Mouse (Mus musculus): Measurements from ENCODE around the gene Elavl3.

Elavl3 gene

GRCm38 (mm10) chr9:22058011-22058424 is 6.2 kb upstream of the Elavl3 start:
- peak; percentile 53 to 61 for DNase-seq (ENCODE audit: low spot score in 2 of 2)

DNA sequence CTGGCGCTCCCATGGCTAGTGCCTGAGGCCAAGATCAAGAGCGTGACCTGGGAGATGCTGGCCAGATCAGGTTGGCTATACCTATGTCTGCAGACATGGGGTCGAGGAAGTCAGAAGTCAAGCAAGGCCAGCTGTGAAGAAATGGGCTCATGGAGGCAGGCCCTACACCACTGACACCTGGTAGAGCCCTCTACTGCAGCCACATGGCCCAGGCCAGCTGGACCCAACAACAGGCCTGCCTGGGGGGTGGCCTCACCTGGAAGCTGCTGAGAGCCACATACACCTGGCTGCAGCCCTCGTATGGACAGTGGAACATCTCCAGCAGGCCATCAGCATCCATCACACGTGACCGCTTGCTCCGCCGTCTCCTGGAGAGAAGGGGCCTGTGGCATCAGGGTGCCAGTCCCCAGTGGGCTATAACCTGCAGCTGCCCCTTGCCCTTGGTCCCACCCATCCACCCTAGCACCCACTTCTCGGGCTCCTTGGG is 5.3 kb upstream of the Elavl3 start:
- peak; percentile 29 to 54 for DNase-seq (ENCODE audit: low spot score in 2 of 2)

GRCm38 (mm10) chr9:22056303-22056910 is 4.6 kb upstream of the Elavl3 start:
- peak; percentile 26 to 48 for DNase-seq (ENCODE audit: low spot score in 2 of 2)

DNA sequence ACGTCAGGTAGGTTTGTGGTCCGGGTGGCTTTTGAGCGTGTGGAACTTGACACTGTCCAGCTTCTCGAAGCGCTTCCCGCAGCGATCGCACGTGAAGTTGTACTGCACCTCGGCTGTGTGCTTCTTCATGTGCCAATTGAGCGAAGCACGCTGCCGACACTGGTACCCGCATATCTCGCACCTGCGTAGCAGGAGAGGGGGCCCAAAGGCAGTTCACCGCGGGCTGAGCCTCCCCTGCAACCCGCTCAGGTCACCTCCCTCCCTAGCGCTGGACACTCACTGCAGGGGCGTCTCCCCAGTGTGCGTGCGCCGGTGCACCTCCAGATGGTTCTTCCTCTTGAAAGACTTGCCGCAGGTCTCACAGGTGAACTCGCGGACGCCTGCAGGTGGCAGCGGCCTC is 3.9 kb upstream of the Elavl3 start:
- peak; percentile 37 to 54 for DNase-seq (ENCODE audit: low spot score in 2 of 2)

DNA sequence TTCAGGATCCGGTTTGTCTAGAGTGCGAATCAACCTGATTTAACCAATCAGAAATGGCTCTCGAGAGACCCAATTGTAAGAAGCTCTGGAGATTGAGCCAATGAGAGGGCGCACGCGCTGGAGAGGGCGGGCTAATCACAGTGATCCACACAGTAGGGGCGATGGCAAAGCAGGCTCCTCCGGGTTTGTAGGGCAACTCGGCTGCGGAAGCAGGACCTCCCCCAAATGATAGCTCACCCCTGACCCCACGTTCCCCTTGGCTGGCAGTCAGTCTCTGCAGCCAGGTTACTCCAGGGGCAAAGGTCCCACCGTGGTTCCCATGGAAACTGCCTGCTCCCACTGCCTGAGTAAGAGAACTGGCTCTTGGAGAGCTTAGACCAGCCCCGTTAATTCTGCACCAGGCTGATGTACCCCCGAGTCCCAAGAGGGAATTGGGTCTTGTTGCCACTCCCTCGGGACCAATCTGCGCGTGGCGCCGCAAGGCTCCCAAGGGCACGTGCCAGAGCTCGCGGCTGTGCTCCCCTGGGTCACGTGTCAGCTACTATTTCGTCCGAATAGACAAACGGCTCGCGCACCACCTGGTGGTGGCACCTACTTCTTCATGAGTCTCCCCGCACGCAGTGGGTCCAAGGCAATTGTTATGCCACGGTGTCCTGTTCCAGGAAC is 2.7 kb upstream of the Elavl3 start:
- peak; percentile 90 to 92 for DNase-seq (ENCODE audit: low spot score in 2 of 2)

DNA sequence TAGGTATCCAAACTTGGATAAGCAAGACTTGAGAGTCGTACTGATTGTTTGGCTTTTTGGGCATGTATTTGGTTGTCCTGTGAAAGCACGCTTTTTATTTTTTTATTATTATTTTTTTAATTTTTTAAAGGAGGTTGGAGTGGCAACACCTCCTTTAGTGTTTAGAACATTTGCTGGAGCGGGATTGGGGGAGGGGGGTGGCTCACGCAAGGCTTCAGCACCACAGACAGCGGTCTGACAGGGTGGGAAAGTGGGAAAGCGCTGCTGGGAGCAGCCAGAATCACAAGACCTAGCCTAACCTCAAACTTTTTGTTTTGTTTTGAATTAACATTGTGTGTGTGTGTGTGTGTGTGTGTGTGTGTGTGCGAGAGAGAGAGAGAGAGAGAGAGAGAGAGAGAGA is 1.8 kb upstream of the Elavl3 start:
- no peak for DNase-seq (ENCODE audit: low spot score in 2 of 2)

GRCm38 (mm10) chr9:22051161-22051957 is 464 bp downstream of the Elavl3 start:
- DNase-seq (ENCODE audit: low spot score in 2 of 2), result peak; percentile 69 to 71

- peak; percentile 73 to 80 for DNase-seq (ENCODE audit: low spot score in 2 of 2)
Observed at GRCm38 (mm10) chr9:22050351-22050889, 1.4 kb downstream of the Elavl3 start.

GRCm38 (mm10) chr9:22049721-22050270 is 2.0 kb downstream of the Elavl3 start:
- DNase-seq (ENCODE audit: low spot score in 2 of 2), result no peak

GRCm38 (mm10) chr9:22049315-22049714 is 2.5 kb downstream of the Elavl3 start:
- DNase-seq (ENCODE audit: low spot score in 2 of 2), result peak in 1 of 2 experiments; percentile 37

- DNase-seq (ENCODE audit: low spot score in 2 of 2), result no peak
Observed at GRCm38 (mm10) chr9:22047329-22047728, 4.5 kb downstream of the Elavl3 start.

DNA sequence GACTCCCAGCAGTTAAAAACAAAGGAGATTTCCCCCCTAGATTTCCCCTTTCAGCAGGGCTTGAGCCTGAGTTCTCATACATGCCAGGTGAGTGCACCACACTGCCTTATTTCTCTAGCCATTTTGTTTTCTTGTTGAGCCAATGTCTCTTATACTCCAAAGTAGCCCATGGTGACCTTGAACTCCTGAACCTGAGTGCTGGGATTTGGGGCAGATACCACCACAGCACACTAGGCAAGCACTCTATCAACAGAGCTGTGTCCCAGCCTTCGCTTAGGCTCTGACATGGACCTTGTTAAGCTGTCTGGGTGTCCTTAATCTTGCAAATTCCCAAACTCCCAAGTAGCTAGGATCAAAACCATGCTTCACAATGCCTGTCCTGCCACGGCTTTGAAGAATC is 10.0 kb downstream of the Elavl3 start:
- DNase-seq (ENCODE audit: low spot score in 2 of 2), result no peak

GRCm38 (mm10) chr9:22037826-22038225 is 14.0 kb downstream of the Elavl3 start:
- DNase-seq (ENCODE audit: low spot score in 2 of 2), result no peak

DNA sequence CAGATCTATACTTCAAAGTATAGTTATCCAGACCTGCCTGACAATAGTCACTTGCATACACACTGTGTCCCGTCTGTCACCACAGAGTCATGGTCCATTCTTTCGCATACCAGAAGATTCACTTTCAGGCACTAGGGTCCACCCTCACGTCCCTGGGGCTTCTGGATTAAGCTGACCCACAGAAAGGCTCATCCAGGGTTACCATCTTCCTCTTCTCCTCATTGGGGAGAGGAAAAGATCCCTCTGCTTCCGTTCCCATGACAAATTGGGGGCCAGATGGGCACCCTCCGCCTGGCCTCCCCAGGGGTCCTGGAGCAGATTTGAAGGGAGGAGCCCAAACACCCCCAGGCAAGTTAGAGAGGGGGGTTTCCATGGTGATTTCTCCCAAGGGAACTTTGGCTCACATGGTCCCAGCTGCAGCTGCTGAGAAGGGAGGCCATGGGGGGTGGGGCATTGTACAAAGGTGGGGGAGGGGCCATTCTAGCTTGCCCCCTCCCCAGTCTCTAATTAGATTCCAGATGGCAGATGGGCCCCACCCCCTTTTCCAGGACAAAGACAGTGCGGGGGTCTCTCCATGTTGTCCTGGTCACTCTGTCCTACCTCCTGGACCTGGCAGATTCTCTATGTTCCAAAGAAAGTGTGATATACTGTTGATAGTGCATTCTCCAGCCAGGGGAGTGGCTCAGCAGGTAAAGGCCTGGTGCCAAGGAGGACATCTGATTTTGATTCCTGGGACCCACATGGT is 16.4 kb downstream of the Elavl3 start:
- no peak for DNase-seq (ENCODE audit: low spot score in 2 of 2)

GRCm38 (mm10) chr9:22030386-22030785 is 21.4 kb downstream of the Elavl3 start:
- DNase-seq (ENCODE audit: low spot score in 2 of 2), result no peak

- DNase-seq (ENCODE audit: low spot score in 2 of 2), result no peak
Observed at GRCm38 (mm10) chr9:22028467-22028866, 23.4 kb downstream of the Elavl3 start.

- DNase-seq (ENCODE audit: low spot score in 2 of 2), result no peak
Observed at GRCm38 (mm10) chr9:22024592-22024991, 27.2 kb downstream of the Elavl3 start.

- DNase-seq (ENCODE audit: low spot score in 2 of 2), result no peak
Observed at GRCm38 (mm10) chr9:22017208-22017825, 34.5 kb downstream of the Elavl3 start.

DNA sequence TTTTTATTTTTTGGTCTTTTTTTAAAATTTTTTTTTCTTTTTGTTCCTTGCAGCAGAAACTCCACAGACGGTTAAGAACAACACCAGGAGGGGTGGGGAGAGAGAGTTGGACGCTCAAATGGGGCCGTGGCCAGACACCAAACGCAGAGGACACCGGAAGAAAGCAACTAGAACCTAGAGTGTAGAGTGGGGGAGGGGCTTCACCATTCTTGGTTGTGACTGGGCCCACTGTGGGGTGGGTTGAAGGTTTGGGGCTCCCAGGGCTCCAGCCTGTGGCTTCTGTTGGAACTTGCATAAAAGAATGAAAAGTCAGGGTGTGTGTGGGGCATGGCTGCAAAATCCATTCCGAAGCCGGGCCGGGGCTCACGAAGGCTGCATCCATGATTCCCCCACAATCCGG is 35.6 kb downstream of the Elavl3 start:
- DNase-seq (ENCODE audit: low spot score in 2 of 2), result no peak

- DNase-seq (ENCODE audit: low spot score in 2 of 2), result peak in 1 of 2 experiments; percentile 71
Observed at GRCm38 (mm10) chr9:22012731-22013130, 39.1 kb downstream of the Elavl3 start.

- no peak for DNase-seq (ENCODE audit: low spot score in 2 of 2)
Observed at GRCm38 (mm10) chr9:22011055-22011454, 40.8 kb downstream of the Elavl3 start.

Measured in right cerebral cortex, postnatal 10 days (tissue).